Mouse (Mus musculus): ENCODE results near the gene D630039A03Rik. TPM values are rescaled to one million over a fixed set of nuclear protein-coding genes. Genes with fewer than 3 reads are reported as not detected.
A peak's percentile ranks its signal among the peaks of the same experiment; 100 is the strongest.

D630039A03Rik gene
- polyA plus RNA-seq, 1 experiment from 2014 or later, result 3.5 TPM

DNA sequence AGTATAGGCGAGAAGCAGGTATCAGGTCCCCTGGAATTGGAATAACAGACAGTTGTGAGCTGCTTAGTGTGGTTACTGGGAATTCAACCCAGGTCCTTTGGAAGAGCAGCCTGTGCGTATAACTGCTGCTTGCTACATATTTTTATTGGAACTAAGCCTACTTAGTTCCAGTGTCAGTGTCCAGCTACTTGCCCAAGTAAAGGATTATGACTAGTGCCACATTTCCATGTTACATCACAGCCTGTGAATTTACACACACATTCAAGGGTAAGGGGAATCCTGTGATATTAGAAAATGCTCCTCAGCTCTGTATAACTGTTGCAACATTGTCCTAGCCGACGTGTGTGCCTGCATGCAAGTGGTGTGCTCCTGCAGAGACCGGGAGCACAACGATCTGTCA, 21.2 kb upstream of the D630039A03Rik start:
- H3K27ac ChIP-seq (ENCODE audit: low read length), result no peak overlapping the region
- H3K9ac ChIP-seq (ENCODE audit: low read length), result no peak overlapping the region
- no peaks in the 10 kb centered on the region for H3K9me3 ChIP-seq (ENCODE audit: control insufficient read depth, low read length)
- no peaks in the 10 kb centered on the region for H3K4me1 ChIP-seq (replicated peaks; ENCODE audit: control insufficient read depth, insufficient read depth, low read length)
- 0 out of 2 replicates have a peak, but pooled peaks cover 2% of the 10 kb centered on the region for H3K36me3 ChIP-seq (ENCODE audit: control insufficient read depth, insufficient read depth, low read length)
- H3K4me3 ChIP-seq (ENCODE audit: low read length), result no peak overlapping the region
- no peak overlapping the region for H3K4me2 ChIP-seq (ENCODE audit: low read depth, low read length)
- 69% methylated on average over 6 of the region's 6 CpGs for WGBS
- no peaks in the 10 kb centered on the region for H3K27me3 ChIP-seq (ENCODE audit: control insufficient read depth, insufficient read depth, low read depth, low read length)
- no peak for ATAC-seq (ENCODE audit: low read depth)

DNA sequence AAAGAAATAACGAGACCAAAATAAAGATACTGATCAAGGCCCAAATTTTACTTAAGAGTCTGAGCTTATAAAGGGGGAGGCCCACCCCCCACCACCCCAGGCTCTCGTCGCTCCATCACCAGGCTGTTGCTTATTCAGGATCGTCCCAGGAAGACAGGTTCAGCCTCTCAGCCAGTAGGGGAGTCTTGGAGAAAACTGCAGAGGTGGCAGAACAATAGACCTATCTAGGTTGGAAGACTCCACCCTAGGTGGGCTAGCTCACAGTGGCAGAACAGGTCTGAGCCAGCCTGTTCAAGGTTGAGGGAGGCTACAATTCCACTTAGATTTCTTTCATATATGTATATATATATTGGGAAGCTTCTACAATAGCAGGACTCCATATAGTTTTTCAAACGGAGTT, 18.1 kb upstream of the D630039A03Rik start:
- no peaks in the 10 kb centered on the region for H3K9me3 ChIP-seq (ENCODE audit: control insufficient read depth, low read length)
- H3K4me3 ChIP-seq (ENCODE audit: low read length), result no peak overlapping the region
- H3K27me3 ChIP-seq (ENCODE audit: control insufficient read depth, insufficient read depth, low read depth, low read length), result no peaks in the 10 kb centered on the region
- H3K4me1 ChIP-seq (replicated peaks; ENCODE audit: control insufficient read depth, insufficient read depth, low read length), result peaks cover 5% of the 10 kb centered on the region; the same call in 1 of the 2 replicates
- H3K9ac ChIP-seq (ENCODE audit: low read length), result no peak overlapping the region
- WGBS, result 65% methylated on average over 5 of the region's 5 CpGs
- H3K27ac ChIP-seq (ENCODE audit: low read length), result no peak overlapping the region
- no peaks in the 10 kb centered on the region for H3K36me3 ChIP-seq (ENCODE audit: control insufficient read depth, insufficient read depth, low read length)
- H3K4me2 ChIP-seq (ENCODE audit: low read depth, low read length), result no peak overlapping the region
- no peak for ATAC-seq (ENCODE audit: low read depth)

GRCm38 (mm10) chr4:57930559-57931170, 14.6 kb upstream of the D630039A03Rik start:
- H3K36me3 ChIP-seq (ENCODE audit: control insufficient read depth, insufficient read depth, low read length), result no peaks in the 10 kb centered on the region
- H3K27me3 ChIP-seq (ENCODE audit: control insufficient read depth, insufficient read depth, low read depth, low read length), result no peaks in the 10 kb centered on the region
- no peak overlapping the region for H3K4me3 ChIP-seq (ENCODE audit: low read length)
- WGBS, result 47% methylated on average over 5 of the region's 5 CpGs
- no peaks in the 10 kb centered on the region for H3K9me3 ChIP-seq (ENCODE audit: control insufficient read depth, low read length)
- no peak overlapping the region for H3K27ac ChIP-seq (ENCODE audit: low read length)
- peak; percentile 37 for ATAC-seq (ENCODE audit: low read depth)
- peaks cover 5% of the 10 kb centered on the region; the same call in 1 of the 2 replicates for H3K4me1 ChIP-seq (replicated peaks; ENCODE audit: control insufficient read depth, insufficient read depth, low read length)
- H3K4me2 ChIP-seq (ENCODE audit: low read depth, low read length), result no peak overlapping the region
- no peak overlapping the region for H3K9ac ChIP-seq (ENCODE audit: low read length)

DNA sequence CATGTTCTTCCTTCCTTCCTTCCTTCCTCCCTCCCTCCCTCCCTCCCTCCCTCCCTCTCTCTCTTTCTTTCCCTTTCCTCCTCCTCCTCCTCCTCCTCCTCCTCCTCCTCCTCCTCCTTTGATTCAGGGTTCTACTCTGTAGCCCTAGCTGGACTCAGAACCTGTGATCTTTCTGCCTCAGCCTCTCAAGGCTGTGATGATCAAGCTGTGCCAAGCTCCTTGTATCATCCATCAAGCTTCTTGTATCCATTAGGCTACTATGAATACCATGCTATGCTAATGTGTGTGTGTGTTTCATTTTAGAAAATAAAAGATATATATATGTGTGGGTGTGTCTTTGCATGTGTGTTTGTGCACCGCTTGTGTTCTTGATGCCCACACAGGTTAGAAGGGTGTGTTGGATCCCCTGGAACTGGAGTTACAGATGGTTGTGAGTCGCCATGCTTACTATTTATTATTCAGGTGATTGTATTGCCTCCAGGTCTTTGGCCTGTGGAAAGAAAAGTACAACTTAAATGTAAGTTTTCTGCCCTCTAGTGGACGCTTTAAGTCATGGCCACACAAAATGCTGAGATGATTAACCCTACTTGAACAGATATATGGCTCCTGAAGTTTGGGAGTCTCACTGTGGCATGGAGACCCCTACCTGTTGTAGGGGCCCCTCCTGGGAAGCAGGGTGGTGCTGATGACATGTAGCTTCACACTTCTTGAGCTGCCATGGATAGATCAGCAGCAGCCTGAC, 11.5 kb upstream of the D630039A03Rik start:
- no peak overlapping the region for H3K4me2 ChIP-seq (ENCODE audit: low read depth, low read length)
- H3K27me3 ChIP-seq (ENCODE audit: control insufficient read depth, insufficient read depth, low read depth, low read length), result no peaks in the 10 kb centered on the region
- H3K4me3 ChIP-seq (ENCODE audit: low read length), result no peak overlapping the region
- peaks cover 5% of the 10 kb centered on the region; the same call in 1 of the 2 replicates for H3K4me1 ChIP-seq (replicated peaks; ENCODE audit: control insufficient read depth, insufficient read depth, low read length)
- H3K27ac ChIP-seq (ENCODE audit: low read length), result no peak overlapping the region
- no peaks in the 10 kb centered on the region for H3K9me3 ChIP-seq (ENCODE audit: control insufficient read depth, low read length)
- H3K36me3 ChIP-seq (ENCODE audit: control insufficient read depth, insufficient read depth, low read length), result no peaks in the 10 kb centered on the region
- no peak overlapping the region for H3K9ac ChIP-seq (ENCODE audit: low read length)
- ATAC-seq (ENCODE audit: low read depth), result peak; percentile 47; the same call in 1 of the 2 replicates
- 32% methylated on average over 3 of the region's 3 CpGs for WGBS

DNA sequence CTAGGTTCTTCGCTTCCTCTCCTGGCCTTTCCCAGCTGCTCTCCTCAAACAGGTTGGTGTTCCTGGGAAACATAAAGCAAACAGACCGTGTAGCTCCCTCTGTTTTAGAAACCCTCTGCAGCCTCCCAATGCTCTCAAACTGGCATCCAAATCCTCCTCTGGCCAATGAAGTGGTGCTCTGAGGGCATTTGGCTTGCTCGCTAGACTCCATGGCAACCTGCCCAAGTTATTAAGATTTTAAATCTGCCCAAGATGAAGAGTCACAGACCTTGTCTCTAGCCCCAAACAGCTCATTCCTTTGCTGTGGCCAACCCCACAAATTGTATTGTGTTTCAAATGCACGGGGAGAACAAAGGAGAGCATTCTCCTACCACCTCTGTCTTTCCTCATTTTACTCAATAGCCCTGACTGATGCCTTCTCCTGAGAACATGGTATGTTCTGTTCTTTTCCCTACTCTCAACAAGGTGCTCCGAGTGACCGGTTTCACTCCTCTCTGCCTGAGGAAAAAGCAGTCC, 8.5 kb upstream of the D630039A03Rik start:
- Histone ChIP-seq H3K27ac (ENCODE audit: low read length) (no peak overlapping the region), H3K4me3 (ENCODE audit: low read length) (no peak overlapping the region), H3K9me3 (ENCODE audit: control insufficient read depth, low read length) (no peaks in the 10 kb centered on the region), H3K27me3 (ENCODE audit: control insufficient read depth, insufficient read depth, low read depth, low read length) (no peaks in the 10 kb centered on the region), H3K36me3 (ENCODE audit: control insufficient read depth, insufficient read depth, low read length) (no peaks in the 10 kb centered on the region), H3K9ac (ENCODE audit: low read length) (no peak overlapping the region), H3K4me1 (replicated peaks; ENCODE audit: control insufficient read depth, insufficient read depth, low read length) (peaks cover 5% of the 10 kb centered on the region), H3K4me2 (ENCODE audit: low read depth, low read length) (no peak overlapping the region)
- no peak for ATAC-seq (ENCODE audit: low read depth)
- 66% methylated on average over 6 of the region's 6 CpGs for WGBS

GRCm38 (mm10) chr4:57922171-57922570, 6.1 kb upstream of the D630039A03Rik start:
- Histone ChIP-seq H3K4me2 (ENCODE audit: low read depth, low read length) (no peak overlapping the region), H3K9me3 (ENCODE audit: control insufficient read depth, low read length) (no peaks in the 10 kb centered on the region), H3K4me1 (replicated peaks; ENCODE audit: control insufficient read depth, insufficient read depth, low read length) (peaks cover 7% of the 10 kb centered on the region), H3K36me3 (ENCODE audit: control insufficient read depth, insufficient read depth, low read length) (no peaks in the 10 kb centered on the region), H3K27me3 (ENCODE audit: control insufficient read depth, insufficient read depth, low read depth, low read length) (no peaks in the 10 kb centered on the region), H3K27ac (ENCODE audit: low read length) (no peak overlapping the region), H3K4me3 (ENCODE audit: low read length) (no peak overlapping the region), H3K9ac (ENCODE audit: low read length) (no peak overlapping the region)
- 28% methylated on average over 5 of the region's 5 CpGs for WGBS
- ATAC-seq (ENCODE audit: low read depth), result no peak

- H3K9ac ChIP-seq (ENCODE audit: low read length), result no peak overlapping the region
- 76% methylated on average over 1 of the region's 1 CpGs for WGBS
Measured at GRCm38 (mm10) chr4:57920522-57920921, 4.4 kb upstream of the D630039A03Rik start.

GRCm38 (mm10) chr4:57919494-57920423, 3.7 kb upstream of the D630039A03Rik start:
- Histone ChIP-seq H3K4me1 (replicated peaks; ENCODE audit: control insufficient read depth, insufficient read depth, low read length) (peaks cover 13% of the 10 kb centered on the region), H3K27ac (ENCODE audit: low read length) (no peak overlapping the region), H3K36me3 (ENCODE audit: control insufficient read depth, insufficient read depth, low read length) (no peaks in the 10 kb centered on the region), H3K27me3 (ENCODE audit: control insufficient read depth, insufficient read depth, low read depth, low read length) (no peaks in the 10 kb centered on the region), H3K4me3 (ENCODE audit: low read length) (no peak overlapping the region), H3K9me3 (ENCODE audit: control insufficient read depth, low read length) (no peaks in the 10 kb centered on the region), H3K9ac (ENCODE audit: low read length) (no peak overlapping the region), H3K4me2 (ENCODE audit: low read depth, low read length) (no peak overlapping the region)
- ATAC-seq (ENCODE audit: low read depth), result no peak
- WGBS, result 25% methylated on average over 8 of the region's 8 CpGs

More at GRCm38 (mm10) chr4:57920522-57920921, 4.4 kb upstream of the D630039A03Rik start:
- Histone ChIP-seq H3K4me1 (replicated peaks; ENCODE audit: control insufficient read depth, insufficient read depth, low read length) (peaks cover 11% of the 10 kb centered on the region), H3K36me3 (ENCODE audit: control insufficient read depth, insufficient read depth, low read length) (no peaks in the 10 kb centered on the region), H3K27ac (ENCODE audit: low read length) (no peak overlapping the region), H3K4me2 (ENCODE audit: low read depth, low read length) (no peak overlapping the region), H3K9me3 (ENCODE audit: control insufficient read depth, low read length) (no peaks in the 10 kb centered on the region), H3K27me3 (ENCODE audit: control insufficient read depth, insufficient read depth, low read depth, low read length) (no peaks in the 10 kb centered on the region), H3K4me3 (ENCODE audit: low read length) (no peak overlapping the region)
- no peak for ATAC-seq (ENCODE audit: low read depth)

Measured in lung, embryonic 16.5 days (tissue).